Comparison of ENCODE assay signal across 8 mouse cellular contexts in the genomic region with DNA sequence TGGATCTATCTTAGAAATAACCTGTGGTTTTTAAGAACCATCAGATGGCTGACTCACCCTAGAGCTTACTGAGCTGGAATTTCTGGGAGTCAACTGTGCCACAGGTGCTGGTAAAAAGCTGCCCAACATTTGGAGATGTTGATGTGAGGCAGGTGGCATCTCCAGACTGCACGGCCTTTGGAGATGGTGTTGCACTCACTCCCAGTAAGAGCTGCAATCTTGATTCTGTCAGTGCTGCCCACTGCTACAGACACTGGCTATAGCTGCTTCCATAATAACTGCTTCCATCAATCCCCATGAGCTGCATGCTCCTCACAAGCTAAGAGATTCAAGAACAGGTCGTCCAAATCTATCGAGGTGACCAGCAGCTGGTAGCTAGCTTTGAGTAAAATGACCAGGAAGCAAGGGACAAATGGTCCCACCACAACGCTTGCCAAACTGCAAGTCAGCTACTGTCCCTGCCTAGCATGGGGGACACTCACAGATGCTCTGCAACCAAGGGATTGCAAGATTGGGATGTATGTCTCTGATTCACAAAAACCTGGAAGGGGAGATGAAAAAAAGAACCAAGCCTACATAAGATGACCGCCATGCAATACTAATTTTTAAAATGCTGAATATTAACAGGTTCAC. TPM values are rescaled to one million over a fixed set of nuclear protein-coding genes. Genes with fewer than 3 reads are reported as not detected.
DNase-seq lines count a peak whose midpoint lies in the region; ATAC-seq and TF ChIP-seq lines count a peak whose summit lies in the region.

No protein-coding gene starts in this region.

- peaks cover 6% of the 10 kb centered on the region for H3K4me1 ChIP-seq in cerebellum, adult 2 months (ENCODE audit: control insufficient read depth, insufficient read depth, low read length)
- no peaks in the 10 kb centered on the region; the same call in 1 of the 2 replicates for H3K4me1 ChIP-seq in testis, adult 2 months (ENCODE audit: control insufficient read depth, insufficient read depth, low read length)
- H3K4me1 ChIP-seq in limb, embryonic 15.5 days: peaks cover 16% of the 10 kb centered on the region

- DNase-seq in cerebellum, adult 2 months: peak; percentile 16 to 19
- DNase-seq in cerebellum, adult 8-10 months: no peak
- DNase-seq in testis, postnatal 10 days (ENCODE audit: low spot score): no peak
- no peak for DNase-seq in kidney, postnatal 36 days
- DNase-seq in layer of hippocampus, postnatal 25 days (ENCODE audit: extremely low spot score in 1 of 2, low spot score in 1 of 2): no peak

- H3K9me3 ChIP-seq in limb, embryonic 15.5 days: no peaks in the 10 kb centered on the region

- peaks cover 2% of the 10 kb centered on the region; the same call in 1 of the 2 replicates for H3K36me3 ChIP-seq in testis, adult 2 months (ENCODE audit: control insufficient read depth, insufficient read depth, low read length)
- H3K36me3 ChIP-seq in limb, embryonic 15.5 days: peaks cover 18% of the 10 kb centered on the region

- H3K4me3 ChIP-seq in cerebellum, adult 2 months (replicated peaks; ENCODE audit: insufficient read depth, low read depth, low read length): peak overlapping the region; percentile 48
- peak overlapping the region; percentile 73 for H3K4me3 ChIP-seq in testis, adult 2 months (ENCODE audit: control insufficient read depth, low read depth, low read length)
- H3K4me3 ChIP-seq in limb, embryonic 15.5 days: peak overlapping the region; percentile 77

- H3K27me3 ChIP-seq in cerebellum, adult 2 months (ENCODE audit: control insufficient read depth, insufficient read depth, low read length): no peaks in the 10 kb centered on the region
- H3K27me3 ChIP-seq in testis, adult 2 months (ENCODE audit: control insufficient read depth, insufficient read depth, low read length): no peaks in the 10 kb centered on the region
- peaks cover 9% of the 10 kb centered on the region for H3K27me3 ChIP-seq in limb, embryonic 15.5 days

- TF ChIP-seq POLR2A in cerebellum, adult 2 months (IDR thresholded peaks at IDR 0.05; ENCODE audit: borderline replicate concordance, insufficient read depth, low read length): no peak
- no peak for TF ChIP-seq POLR2A in testis, adult 2 months (IDR thresholded peaks at IDR 0.05; ENCODE audit: control insufficient read depth, low read depth, low read length)

- no peak for TF ChIP-seq CTCF in cerebellum, adult 2 months (IDR thresholded peaks at IDR 0.05; ENCODE audit: borderline replicate concordance, insufficient read depth, low read depth, low read length)
- no peak for TF ChIP-seq CTCF in testis, adult 2 months (IDR thresholded peaks at IDR 0.05; ENCODE audit: control insufficient read depth, insufficient read depth, insufficient replicate concordance, low read depth, low read length)

- ATAC-seq in limb, embryonic 15.5 days (ENCODE audit: insufficient number of reproducible peaks, low FRiP score, low TSS enrichment, low read depth): no peak
- ATAC-seq in granulocyte monocyte progenitor cell, adult 5-6 weeks (replicated peaks; ENCODE audit: poor library complexity, severe bottlenecking): no peak

- no peak overlapping the region; the same call in 1 of the 2 replicates for H3K9ac ChIP-seq in limb, embryonic 15.5 days

- H3K27ac ChIP-seq in cerebellum, adult 2 months (ENCODE audit: insufficient read depth, low read length): no peak overlapping the region
- H3K27ac ChIP-seq in testis, adult 2 months (ENCODE audit: control insufficient read depth, insufficient read depth, low read depth, low read length): peak overlapping the region; percentile 30; the same call in 1 of the 2 replicates
- H3K27ac ChIP-seq in limb, embryonic 15.5 days: no peak overlapping the region

- peak overlapping the region; percentile 67 for H3K4me2 ChIP-seq in limb, embryonic 15.5 days

- WGBS in cerebellum, adult 2 months: 37% methylated on average over 5 of the region's 5 CpGs
- 80% methylated on average over 5 of the region's 5 CpGs for WGBS in limb, embryonic 15.5 days

RNA-seq across cellular contexts. Expression of gene Rpp38, which starts 1.3 kb away (rescaled TPM):
- polyA plus RNA-seq in cerebellum, adult 2 months (2012; rRNA removed): 12.7 and 13.5 TPM in 2 replicates
- polyA plus RNA-seq in testis, adult 2 months (2012; rRNA removed): 18.4 and 21.0 TPM in 2 replicates
- 20.2 and 20.7 TPM in 2 replicates for polyA plus RNA-seq in limb, embryonic 15.5 days (2015; fragmentation: Nextera tagmentation; extraction: Ambion mirVana)
- total RNA-seq in granulocyte monocyte progenitor cell, adult 5-6 weeks (2014; fragmentation: Nextera tagmentation): 19.7 and 22.4 TPM in 2 replicates
- total RNA-seq in granulocyte monocyte progenitor cell, adult 5-6 weeks (2017): 10.0 and 15.2 TPM in 2 replicates
- 10 to 100 TPM in 1 of 2 experiments, 1 to 10 TPM in 1; 9.3 to 10.8 TPM for total RNA-seq in layer of hippocampus, postnatal 25 days (2021)

RNA-seq across cellular contexts. Expression of gene Acbd7, which starts 4.8 kb away (rescaled TPM):
- 1.4 TPM in 2 replicates for polyA plus RNA-seq in cerebellum, adult 2 months (2012; rRNA removed)
- 0.33 and 20.7 TPM in 2 replicates for polyA plus RNA-seq in testis, adult 2 months (2012; rRNA removed)
- 0.61 and 1.2 TPM in 2 replicates for polyA plus RNA-seq in limb, embryonic 15.5 days (2015; fragmentation: Nextera tagmentation; extraction: Ambion mirVana)
- total RNA-seq in granulocyte monocyte progenitor cell, adult 5-6 weeks (2014; fragmentation: Nextera tagmentation): not detected in 2 replicates
- not detected in 2 replicates for total RNA-seq in granulocyte monocyte progenitor cell, adult 5-6 weeks (2017)
- 1 to 10 TPM; 1.5 to 2.3 TPM for total RNA-seq in layer of hippocampus, postnatal 25 days (2021)

RNA-seq across cellular contexts. Expression of gene Nmt2, which starts 47.2 kb away (rescaled TPM):
- 39.8 and 41.6 TPM in 2 replicates for polyA plus RNA-seq in cerebellum, adult 2 months (2012; rRNA removed)
- 24.0 and 25.3 TPM in 2 replicates for polyA plus RNA-seq in testis, adult 2 months (2012; rRNA removed)
- 34.1 and 36.6 TPM in 2 replicates for polyA plus RNA-seq in limb, embryonic 15.5 days (2015; fragmentation: Nextera tagmentation; extraction: Ambion mirVana)
- total RNA-seq in granulocyte monocyte progenitor cell, adult 5-6 weeks (2014; fragmentation: Nextera tagmentation): 13.8 and 16.6 TPM in 2 replicates
- total RNA-seq in granulocyte monocyte progenitor cell, adult 5-6 weeks (2017): 24.4 and 24.9 TPM in 2 replicates
- total RNA-seq in layer of hippocampus, postnatal 25 days (2021): 10 to 100 TPM; 80.1 to 87.2 TPM

Comparison
In these comparisons a context has a peak if more than half of its experiments do, and no peak if none do; other contexts are left out.
1. DNase-seq: peak in cerebellum, adult 2 months (2 of 2); none in cerebellum, adult 8-10 months (single experiment), testis, postnatal 10 days (single experiment), kidney, postnatal 36 days (0 of 2) and layer of hippocampus, postnatal 25 days (0 of 2).
2. Peak in every context shown above with its lines, with median percentiles within 50 percentile points of each other: H3K4me3 ChIP-seq.